Mouse (Mus musculus) embryonic facial prominence, embryonic 11.5 days (tissue): ENCODE measurements around the gene Slc25a12. TPM values are rescaled to one million over a fixed set of nuclear protein-coding genes. Genes with fewer than 3 reads are reported as not detected.

Source experiments
- ATAC-seq: fragments of 200-750 bp; cut with Nextera tagmentation; replicated peaks from 2 replicates; pipeline ENCODE4 v1.8.0; 2017; ENCODE audit warnings: low read depth; ENCODE audit not compliant: insufficient number of reproducible peaks, low FRiP score, low TSS enrichment
- DNase-seq: peaks from one replicate; pipeline ENCODE4 v3.0.0-alpha.2; 2015; ENCODE audit warnings: low spot score
- H3K27ac ChIP-seq: fragments of 300-500 bp; sonication (generic); replicated peaks from 2 replicates; pipeline ENCODE4 v1.5.1; 2014; ENCODE audit warnings: mild to moderate bottlenecking, low read depth, low read length, control low read depth
- H3K27me3 ChIP-seq: fragments of 300-500 bp; sonication (generic); 2 replicates; pipeline ENCODE4 v1.6.1; 2014; ENCODE audit warnings: mild to moderate bottlenecking, low read length, moderate library complexity, mixed read lengths; ENCODE audit not compliant: control insufficient read depth, insufficient read depth
- H3K36me3 ChIP-seq: fragments of 300-500 bp; sonication (generic); replicated peaks from 2 replicates; pipeline ENCODE4 v1.6.1; 2014; ENCODE audit warnings: low read depth, mild to moderate bottlenecking, low read length, moderate library complexity, mixed read lengths; ENCODE audit not compliant: control insufficient read depth, insufficient read depth
- H3K4me1 ChIP-seq: fragments of 300-500 bp; sonication (generic); 2 replicates; pipeline ENCODE4 v1.6.1; 2014; ENCODE audit warnings: low read length, mixed read lengths; ENCODE audit not compliant: control insufficient read depth, insufficient read depth
- H3K4me2 ChIP-seq: fragments of 300-500 bp; sonication (generic); 2 replicates; pipeline ENCODE4 v1.6.1; 2014; ENCODE audit warnings: low read depth, mild to moderate bottlenecking, control low read depth, low read length, moderate library complexity
- H3K4me3 ChIP-seq: fragments of 300-500 bp; sonication (generic); 2 replicates; pipeline ENCODE4 v1.5.1; 2014; ENCODE audit warnings: low read depth, low read length, control low read depth
- H3K9ac ChIP-seq: fragments of 300-500 bp; sonication (generic); replicated peaks from 2 replicates; pipeline ENCODE4 v1.6.1; 2014; ENCODE audit warnings: mild to moderate bottlenecking, control low read depth, low read length
- H3K9me3 ChIP-seq: fragments of 300-500 bp; sonication (generic); replicated peaks from 2 replicates; pipeline ENCODE4 v1.6.1; 2016; ENCODE audit warnings: mild to moderate bottlenecking, low read length, inconsistent platforms, mixed read lengths; ENCODE audit not compliant: control insufficient read depth
- WGBS: fragments of 180-500 bp; shearing (Covaris S2); extraction: QIAGEN DNeasy Blood & Tissue Kit; methylation state at CpG from one replicate; pipeline ENCODE4 v1.1.7; 2014; 5-methylcytosine and 5-hydroxymethylcytosine counted together
- polyA plus RNA-seq: library from polyadenylated mRNA; unstranded; fragments of >200 nt; fragmentation: Nextera tagmentation; extraction: Ambion mirVana; gene quantifications from 2 replicates; pipeline ENCODE4 v1.2.1, GENCODE M21; 2014

Slc25a12 gene
- polyA plus RNA-seq, 1 experiment from 2014 or later, result 43.9 TPM

GRCm38 (mm10) chr2:71316116-71316789 is 51.3 kb downstream of the Slc25a12 start:
- DNase-seq, result peak; percentile 76
- H3K4me1 ChIP-seq, result peaks cover 2% of the 10 kb centered on the region; the same call in 1 of the 2 replicates
- no peak overlapping the region for H3K4me3 ChIP-seq
- no peaks in the 10 kb centered on the region for H3K27me3 ChIP-seq
- H3K27ac ChIP-seq, result no peak overlapping the region
- no peak overlapping the region for H3K4me2 ChIP-seq
- no peak for ATAC-seq
- no peaks in the 10 kb centered on the region for H3K36me3 ChIP-seq
- no peak overlapping the region for H3K9ac ChIP-seq
- 0 out of 2 replicates have a peak, but pooled peaks cover 2% of the 10 kb centered on the region for H3K9me3 ChIP-seq
- 79% methylated on average over 3 of the region's 3 CpGs for WGBS

DNA sequence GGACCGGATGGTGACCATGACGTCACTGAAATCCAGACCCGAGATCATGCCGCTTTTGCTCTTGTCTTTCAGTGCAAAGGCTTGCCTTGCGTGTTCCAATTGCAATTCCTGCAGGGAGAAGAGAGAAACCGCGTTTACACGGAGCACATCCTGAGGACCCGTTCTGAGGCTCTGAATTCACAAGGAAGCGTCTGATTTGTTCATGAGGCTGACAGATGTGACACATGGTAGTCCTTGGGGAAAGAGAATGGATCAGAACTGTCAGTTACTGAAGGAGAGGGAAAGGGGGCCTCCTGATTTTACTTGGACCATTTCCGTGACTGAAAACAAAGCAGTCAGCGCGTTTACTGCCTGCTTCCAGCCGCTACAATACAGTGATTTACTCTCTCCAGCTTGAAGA is 52.5 kb downstream of the Slc25a12 start:
- Histone ChIP-seq H3K9ac (no peak overlapping the region), H3K4me3 (no peak overlapping the region), H3K4me1 (peaks cover 2% of the 10 kb centered on the region; the same call in 1 of the 2 replicates), H3K4me2 (0 out of 2 replicates have a peak overlapping the region, but pooled peaks have one; percentile 21), H3K27me3 (no peaks in the 10 kb centered on the region), H3K27ac (peak overlapping the region; percentile 1), H3K9me3 (0 out of 2 replicates have a peak, but pooled peaks cover 2% of the 10 kb centered on the region), H3K36me3 (no peaks in the 10 kb centered on the region)
- ATAC-seq (no peak), DNase-seq (peak; percentile 30)
- 26% methylated on average over 14 of the region's 14 CpGs for WGBS

DNA sequence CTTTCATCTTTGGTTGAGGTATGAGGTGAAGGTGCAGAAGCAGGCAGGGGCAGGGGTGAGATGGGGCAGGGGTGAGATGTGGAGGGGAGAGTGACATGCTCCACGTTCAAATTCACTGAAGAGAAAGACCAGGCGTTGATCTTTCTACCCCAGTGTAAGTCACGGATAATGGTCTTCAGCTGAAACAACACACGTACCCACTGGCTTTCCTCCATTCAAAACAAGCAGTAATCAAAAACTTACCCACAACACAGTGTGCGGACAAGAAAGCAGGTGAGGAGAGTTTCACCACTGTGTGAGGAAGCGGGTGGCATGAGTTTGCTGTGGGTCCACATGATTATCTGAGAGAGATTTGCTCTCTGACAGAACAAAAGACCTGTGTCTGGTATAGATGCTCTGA is 53.5 kb downstream of the Slc25a12 start:
- no peak overlapping the region for H3K4me3 ChIP-seq
- WGBS, result 22% methylated on average over 6 of the region's 6 CpGs
- peak; percentile 84 for DNase-seq
- peak; percentile 72; the same call in 1 of the 2 replicates for ATAC-seq
- H3K27me3 ChIP-seq, result no peaks in the 10 kb centered on the region
- H3K4me1 ChIP-seq, result peaks cover 2% of the 10 kb centered on the region; the same call in 1 of the 2 replicates
- H3K27ac ChIP-seq, result no peak overlapping the region
- H3K4me2 ChIP-seq, result no peak overlapping the region
- H3K9ac ChIP-seq, result no peak overlapping the region
- no peaks in the 10 kb centered on the region for H3K36me3 ChIP-seq
- 0 out of 2 replicates have a peak, but pooled peaks cover 2% of the 10 kb centered on the region for H3K9me3 ChIP-seq

DNA sequence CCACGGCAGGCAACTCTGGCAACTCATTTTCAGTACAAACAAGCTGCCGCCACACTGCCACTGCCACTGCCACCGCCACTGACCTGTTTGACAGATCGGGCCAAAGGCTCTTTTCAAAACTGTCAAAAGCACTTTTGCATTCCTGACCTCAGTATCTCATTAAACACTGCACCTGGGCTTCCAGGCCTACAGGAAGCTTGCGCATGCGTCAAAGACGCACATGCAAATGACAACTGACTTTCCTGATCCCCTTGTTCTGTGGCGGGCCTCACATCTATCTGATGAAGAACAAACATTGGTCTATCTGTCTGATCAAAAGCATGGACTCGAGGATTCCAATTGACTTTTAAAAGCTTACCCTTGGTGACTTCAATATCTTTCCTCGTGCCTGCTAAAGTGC is 55.5 kb downstream of the Slc25a12 start:
- H3K36me3 ChIP-seq, result no peaks in the 10 kb centered on the region
- H3K9me3 ChIP-seq, result no peaks in the 10 kb centered on the region
- DNase-seq, result no peak
- no peaks in the 10 kb centered on the region for H3K27me3 ChIP-seq
- WGBS, result 29% methylated on average over 10 of the region's 10 CpGs
- no peak overlapping the region for H3K4me2 ChIP-seq
- no peak overlapping the region for H3K27ac ChIP-seq
- H3K4me1 ChIP-seq, result peaks cover 2% of the 10 kb centered on the region; the same call in 1 of the 2 replicates
- no peak overlapping the region for H3K4me3 ChIP-seq
- ATAC-seq, result no peak
- H3K9ac ChIP-seq, result no peak overlapping the region

DNA sequence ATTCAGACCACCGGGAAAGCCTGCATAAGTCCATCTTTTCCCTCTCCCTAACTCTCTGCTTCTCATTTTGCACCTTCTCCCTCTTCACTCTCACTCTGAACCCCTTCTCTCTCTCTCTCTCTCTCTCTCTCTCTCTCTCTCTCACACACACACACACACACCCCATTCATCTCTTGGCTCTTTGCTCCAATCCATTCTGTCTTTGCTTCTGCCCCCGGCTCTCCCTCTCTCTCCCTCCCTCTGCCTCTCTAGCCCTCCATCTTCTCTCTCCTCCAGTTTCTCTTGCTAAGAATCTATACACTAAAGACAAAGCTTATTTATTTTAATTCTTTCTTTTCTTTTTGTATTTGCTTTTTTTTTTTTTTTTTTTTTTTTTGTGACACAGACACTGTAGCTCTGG is 57.8 kb downstream of the Slc25a12 start:
- Histone ChIP-seq H3K36me3 (no peaks in the 10 kb centered on the region), H3K4me2 (no peak overlapping the region), H3K9me3 (no peaks in the 10 kb centered on the region), H3K27me3 (no peaks in the 10 kb centered on the region), H3K4me3 (no peak overlapping the region), H3K9ac (no peak overlapping the region), H3K27ac (no peak overlapping the region), H3K4me1 (no peaks in the 10 kb centered on the region; the same call in 1 of the 2 replicates)
- ATAC-seq (no peak), DNase-seq (no peak)
- 76% methylated on average over 2 of the region's 2 CpGs for whole genome bisulfite sequencing

GRCm38 (mm10) chr2:71306357-71306756 is 61.2 kb downstream of the Slc25a12 start:
- ATAC-seq (no peak), DNase-seq (no peak)
- H3K9ac ChIP-seq, result no peak overlapping the region
- no peak overlapping the region for H3K4me3 ChIP-seq
- H3K36me3 ChIP-seq, result no peaks in the 10 kb centered on the region
- H3K4me1 ChIP-seq, result no peaks in the 10 kb centered on the region
- H3K9me3 ChIP-seq, result no peaks in the 10 kb centered on the region
- H3K27me3 ChIP-seq, result no peaks in the 10 kb centered on the region
- no peak overlapping the region for H3K27ac ChIP-seq
- H3K4me2 ChIP-seq, result no peak overlapping the region

- H3K4me1 ChIP-seq, result no peaks in the 10 kb centered on the region
- H3K9ac ChIP-seq, result no peak overlapping the region
- no peak for ATAC-seq
- DNase-seq, result no peak
- WGBS, result 43% methylated on average over 3 of the region's 3 CpGs
- no peaks in the 10 kb centered on the region for H3K36me3 ChIP-seq
- H3K4me2 ChIP-seq, result no peak overlapping the region
- H3K4me3 ChIP-seq, result no peak overlapping the region
- H3K9me3 ChIP-seq, result no peaks in the 10 kb centered on the region
- H3K27me3 ChIP-seq, result no peaks in the 10 kb centered on the region
- H3K27ac ChIP-seq, result no peak overlapping the region
These were observed 62.7 kb downstream of the Slc25a12 start for GRCm38 (mm10) chr2:71304821-71305220.

DNA sequence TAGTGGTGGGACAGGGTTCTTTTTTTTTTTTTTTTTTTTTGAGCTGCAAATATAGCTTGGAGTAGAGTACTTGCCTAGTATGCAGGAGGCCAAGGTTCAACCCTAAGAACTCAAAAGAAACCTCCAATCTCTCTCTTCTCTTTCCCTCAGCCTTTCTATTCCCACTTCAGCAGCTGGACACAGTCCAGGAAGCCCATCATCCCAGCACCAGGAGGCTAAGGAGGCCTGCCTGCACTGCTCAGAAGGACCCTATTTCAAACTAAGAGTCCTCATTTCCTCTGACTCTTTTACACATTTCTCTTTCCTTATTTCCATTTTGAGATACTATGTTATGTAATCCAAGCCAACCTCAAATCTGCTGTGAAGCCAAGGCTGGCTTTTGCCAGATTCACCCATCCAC is 64.3 kb downstream of the Slc25a12 start:
- no peaks in the 10 kb centered on the region for H3K4me1 ChIP-seq
- H3K9ac ChIP-seq, result no peak overlapping the region
- DNase-seq (no peak), ATAC-seq (no peak)
- no peaks in the 10 kb centered on the region for H3K27me3 ChIP-seq
- H3K36me3 ChIP-seq, result no peaks in the 10 kb centered on the region
- H3K4me3 ChIP-seq, result no peak overlapping the region
- no peak overlapping the region for H3K4me2 ChIP-seq
- no peaks in the 10 kb centered on the region for H3K9me3 ChIP-seq
- H3K27ac ChIP-seq, result no peak overlapping the region
